Mouse (Mus musculus): ENCODE data around the gene Pigh. TPM values are rescaled to one million over a fixed set of nuclear protein-coding genes. Genes with fewer than 3 reads are reported as not detected.

The Pigh gene
- polyA plus RNA-seq, 1 experiment from 2014 or later, result 19.1 TPM

GRCm38 (mm10) chr12:79041436-79041835 lies 48.0 kb downstream of the Pigh start:
- H3K36me3 ChIP-seq (ENCODE audit: control insufficient read depth, insufficient read depth, low read length), result peaks cover 6% of the 10 kb centered on the region; the same call in 1 of the 2 replicates
- H3K4me3 ChIP-seq (ENCODE audit: low read depth, low read length), result no peak overlapping the region
- no peaks in the 10 kb centered on the region for H3K4me1 ChIP-seq (ENCODE audit: control insufficient read depth, insufficient read depth, low read length)
- H3K9ac ChIP-seq (ENCODE audit: low read length), result no peak overlapping the region
- DNase-seq (ENCODE audit: low spot score), result no peak
- no peak overlapping the region for H3K4me2 ChIP-seq (ENCODE audit: low read length)
- H3K27ac ChIP-seq (ENCODE audit: low read depth, low read length), result no peak overlapping the region
- no peak for ATAC-seq
- H3K9me3 ChIP-seq (replicated peaks; ENCODE audit: control insufficient read depth, low read length), result no peaks in the 10 kb centered on the region
- H3K27me3 ChIP-seq (replicated peaks; ENCODE audit: control insufficient read depth, insufficient read depth, low read length), result no peaks in the 10 kb centered on the region

GRCm38 (mm10) chr12:79040201-79040827 lies 49.1 kb downstream of the Pigh start:
- no peak overlapping the region for H3K27ac ChIP-seq (ENCODE audit: low read depth, low read length)
- no peaks in the 10 kb centered on the region for H3K9me3 ChIP-seq (replicated peaks; ENCODE audit: control insufficient read depth, low read length)
- H3K9ac ChIP-seq (ENCODE audit: low read length), result no peak overlapping the region
- H3K4me1 ChIP-seq (ENCODE audit: control insufficient read depth, insufficient read depth, low read length), result no peaks in the 10 kb centered on the region
- H3K4me3 ChIP-seq (ENCODE audit: low read depth, low read length), result no peak overlapping the region
- no peak overlapping the region for H3K4me2 ChIP-seq (ENCODE audit: low read length)
- ATAC-seq, result no peak
- 91% methylated on average over 11 of the region's 11 CpGs for WGBS
- H3K36me3 ChIP-seq (ENCODE audit: control insufficient read depth, insufficient read depth, low read length), result peaks cover 6% of the 10 kb centered on the region; the same call in 1 of the 2 replicates
- DNase-seq (ENCODE audit: low spot score), result no peak
- H3K27me3 ChIP-seq (replicated peaks; ENCODE audit: control insufficient read depth, insufficient read depth, low read length), result no peaks in the 10 kb centered on the region

- ATAC-seq (no peak), DNase-seq (ENCODE audit: low spot score) (no peak)
- H3K36me3 ChIP-seq (ENCODE audit: control insufficient read depth, insufficient read depth, low read length), result peaks cover 6% of the 10 kb centered on the region; the same call in 1 of the 2 replicates
- H3K4me3 ChIP-seq (ENCODE audit: low read depth, low read length), result no peak overlapping the region
- H3K4me1 ChIP-seq (ENCODE audit: control insufficient read depth, insufficient read depth, low read length), result no peaks in the 10 kb centered on the region
- 74% methylated on average over 8 of the region's 8 CpGs for WGBS
- no peak overlapping the region for H3K9ac ChIP-seq (ENCODE audit: low read length)
- no peaks in the 10 kb centered on the region for H3K9me3 ChIP-seq (replicated peaks; ENCODE audit: control insufficient read depth, low read length)
- H3K27ac ChIP-seq (ENCODE audit: low read depth, low read length), result no peak overlapping the region
- no peaks in the 10 kb centered on the region for H3K27me3 ChIP-seq (replicated peaks; ENCODE audit: control insufficient read depth, insufficient read depth, low read length)
- no peak overlapping the region for H3K4me2 ChIP-seq (ENCODE audit: low read length)
Measured at GRCm38 (mm10) chr12:79039708-79040107, 49.7 kb downstream of the Pigh start.

- H3K36me3 ChIP-seq (ENCODE audit: control insufficient read depth, insufficient read depth, low read length), result no peaks in the 10 kb centered on the region
- H3K4me2 ChIP-seq (ENCODE audit: low read length), result no peak overlapping the region
- WGBS, result 58% methylated on average over 3 of the region's 3 CpGs
- no peaks in the 10 kb centered on the region for H3K4me1 ChIP-seq (ENCODE audit: control insufficient read depth, insufficient read depth, low read length)
- H3K27ac ChIP-seq (ENCODE audit: low read depth, low read length), result no peak overlapping the region
- no peak overlapping the region for H3K4me3 ChIP-seq (ENCODE audit: low read depth, low read length)
- no peaks in the 10 kb centered on the region for H3K27me3 ChIP-seq (replicated peaks; ENCODE audit: control insufficient read depth, insufficient read depth, low read length)
- DNase-seq (ENCODE audit: low spot score), result no peak
- no peaks in the 10 kb centered on the region for H3K9me3 ChIP-seq (replicated peaks; ENCODE audit: control insufficient read depth, low read length)
- ATAC-seq, result no peak
- H3K9ac ChIP-seq (ENCODE audit: low read length), result no peak overlapping the region
Measured at GRCm38 (mm10) chr12:79035349-79035748, 54.1 kb downstream of the Pigh start.

GRCm38 (mm10) chr12:79034331-79034730 lies 55.1 kb downstream of the Pigh start:
- no peak overlapping the region for H3K9ac ChIP-seq (ENCODE audit: low read length)
- no peak for ATAC-seq
- 99% methylated on average over 2 of the region's 2 CpGs for WGBS

More at GRCm38 (mm10) chr12:79034331-79034730, 55.1 kb downstream of the Pigh start:
- Histone ChIP-seq H3K4me1 (ENCODE audit: control insufficient read depth, insufficient read depth, low read length) (no peaks in the 10 kb centered on the region), H3K4me3 (ENCODE audit: low read depth, low read length) (no peak overlapping the region), H3K36me3 (ENCODE audit: control insufficient read depth, insufficient read depth, low read length) (no peaks in the 10 kb centered on the region), H3K4me2 (ENCODE audit: low read length) (no peak overlapping the region), H3K27me3 (replicated peaks; ENCODE audit: control insufficient read depth, insufficient read depth, low read length) (no peaks in the 10 kb centered on the region), H3K27ac (ENCODE audit: low read depth, low read length) (no peak overlapping the region), H3K9me3 (replicated peaks; ENCODE audit: control insufficient read depth, low read length) (no peaks in the 10 kb centered on the region)
- DNase-seq (ENCODE audit: low spot score), result no peak

Other genes with a start within 250 kb of the Pigh start
- 126 and 128 TPM in 2 replicates for gene Atp6v1d, start 228.0 kb downstream of the Pigh start, polyA plus RNA-seq (2014; fragmentation: Nextera tagmentation; extraction: Ambion mirVana)
- 183 and 188 TPM in 2 replicates for gene Eif2s1, start 227.8 kb downstream of the Pigh start, polyA plus RNA-seq (2014; fragmentation: Nextera tagmentation; extraction: Ambion mirVana)
- gene Plek2, start 182.7 kb downstream of the Pigh start, polyA plus RNA-seq (2014; fragmentation: Nextera tagmentation; extraction: Ambion mirVana), result 0.77 and 1.2 TPM in 2 replicates
- 37.7 and 45.5 TPM in 2 replicates for gene Tmem229b, start 82.0 kb downstream of the Pigh start, polyA plus RNA-seq (2014; fragmentation: Nextera tagmentation; extraction: Ambion mirVana)
- gene Plekhh1, start 60.5 kb downstream of the Pigh start, polyA plus RNA-seq (2014; fragmentation: Nextera tagmentation; extraction: Ambion mirVana), result 0.95 and 1.3 TPM in 2 replicates
- 19.9 and 20.7 TPM in 2 replicates for gene Arg2, start 41.1 kb upstream of the Pigh start, polyA plus RNA-seq (2014; fragmentation: Nextera tagmentation; extraction: Ambion mirVana)
- 133 and 149 TPM in 2 replicates for gene Vti1b, start 83.0 kb upstream of the Pigh start, polyA plus RNA-seq (2014; fragmentation: Nextera tagmentation; extraction: Ambion mirVana)
- gene Rdh11, start 102.6 kb upstream of the Pigh start, polyA plus RNA-seq (2014; fragmentation: Nextera tagmentation; extraction: Ambion mirVana), result 35.9 and 41.2 TPM in 2 replicates
- gene Rdh12, start 119.3 kb upstream of the Pigh start, polyA plus RNA-seq (2014; fragmentation: Nextera tagmentation; extraction: Ambion mirVana), result 0.89 and 1.0 TPM in 2 replicates
- gene Zfyve26, start 206.7 kb upstream of the Pigh start, polyA plus RNA-seq (2014; fragmentation: Nextera tagmentation; extraction: Ambion mirVana), result 8.5 and 8.9 TPM in 2 replicates
- 2.6 and 3.5 TPM in 2 replicates for gene Rad51b, start 207.6 kb upstream of the Pigh start, polyA plus RNA-seq (2014; fragmentation: Nextera tagmentation; extraction: Ambion mirVana)